Mouse (Mus musculus) megakaryocyte, embryonic 14.5 days (primary cell): ENCODE data around the gene Zfp626.

Experiments
- FLI1 ChIP-seq: IDR thresholded peaks from 2 replicates; pipeline ENCODE4 v1.6.1; 2012; ENCODE audit warnings: low read length, inconsistent platforms, mixed read lengths
- GATA1 ChIP-seq: IDR thresholded peaks from 3 replicates; pipeline ENCODE4 v1.6.1; 2012; ENCODE audit warnings: mixed read lengths, low read length, inconsistent platforms, borderline replicate concordance

DNA sequence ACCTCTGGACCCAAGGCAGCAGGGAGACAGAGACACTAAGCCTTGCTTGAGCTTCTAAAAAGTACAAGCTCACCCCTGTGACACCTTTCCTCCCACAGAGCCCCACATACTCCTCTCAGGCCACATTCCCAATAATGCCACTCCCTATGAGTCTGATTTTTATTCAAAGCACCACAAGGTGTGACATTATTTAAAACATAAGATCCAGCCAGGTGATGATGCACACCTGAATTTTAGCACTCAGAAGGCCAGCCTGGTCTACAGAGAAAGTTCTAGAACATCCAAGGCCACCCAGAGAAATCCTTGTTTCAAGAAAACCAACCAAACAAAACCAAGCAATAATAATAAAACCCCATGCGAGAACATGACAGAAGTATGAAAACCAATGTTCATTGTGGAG lies 50.2 kb downstream of the Zfp626 start, which contains the start of gene Zfp607a:
- TF ChIP-seq FLI1 (no peak), GATA1 (no peak)
